Mouse (Mus musculus) CH12.LX (cell line): Measurements from ENCODE around the gene Arhgef26. TPM values are rescaled to one million over a fixed set of nuclear protein-coding genes. Genes with fewer than 3 reads are reported as not detected.

Experiments used
- DNase-seq: peaks from one replicate; pipeline ENCODE4 v3.0.0-alpha.2; 2013; ENCODE audit errors: extremely low read depth
- H3K27ac ChIP-seq: 2 replicates; pipeline ENCODE4 v1.5.1; 2012; ENCODE audit warnings: low read depth, mild to moderate bottlenecking, control low read depth, moderate library complexity; ENCODE audit not compliant: insufficient read depth
- H3K27me3 ChIP-seq: replicated peaks from 2 replicates; pipeline ENCODE3; 2012; ENCODE audit warnings: inconsistent platforms
- H3K36me3 ChIP-seq, 2 experiments: replicated peaks in 1 of 2; 2 replicates each; pipeline versions ENCODE3 to v1.6.1; 2012; ENCODE audit warnings: inconsistent platforms in 1 of 2, low read length in 1 of 2, mild to moderate bottlenecking in 1 of 2, mixed read lengths in 1 of 2, moderate library complexity in 1 of 2; ENCODE audit not compliant: control insufficient read depth in 1 of 2, insufficient read depth in 1 of 2
- H3K4me1 ChIP-seq, 2 experiments: 2 replicates each; pipeline ENCODE4 v1.6.1; 2012; ENCODE audit warnings: inconsistent platforms in 1 of 2, moderate library complexity in 1 of 2; ENCODE audit not compliant: insufficient read depth in 2 of 2, control insufficient read depth in 1 of 2
- H3K4me2 ChIP-seq: 2 replicates; pipeline ENCODE4 v1.6.1; 2012; ENCODE audit warnings: low read depth, mild to moderate bottlenecking, control low read depth; ENCODE audit not compliant: poor library complexity, insufficient read depth, severe bottlenecking
- H3K4me3 ChIP-seq, 3 experiments: fragments of 150-350 bp in 1 of 3; sonication (generic) in 1 of 3; replicated peaks in 1 of 3; 2 replicates each; pipeline versions ENCODE3 to v1.5.1; 2011 to 2012; ENCODE audit warnings: low read depth in 2 of 3, low read length in 2 of 3, mild to moderate bottlenecking in 2 of 3, moderate library complexity in 2 of 3, control low read depth in 1 of 3, improper control_type of control experiment in 1 of 3, inconsistent platforms in 1 of 3, mixed read lengths in 1 of 3; ENCODE audit not compliant: poor library complexity in 1 of 3
- H3K79me2 ChIP-seq: replicated peaks from 2 replicates; pipeline ENCODE4 v1.6.1; 2012; ENCODE audit warnings: mild to moderate bottlenecking, moderate library complexity; ENCODE audit not compliant: control insufficient read depth, poor library complexity, insufficient read depth, severe bottlenecking; ENCODE audit errors: extremely low read depth
- H3K9ac ChIP-seq: 2 replicates; pipeline ENCODE4 v1.6.1; 2012; ENCODE audit warnings: low read depth, mild to moderate bottlenecking, control low read depth, moderate library complexity; ENCODE audit not compliant: insufficient read depth
- H3K9me3 ChIP-seq: replicated peaks from 2 replicates; pipeline ENCODE3; 2012; ENCODE audit warnings: low read length, inconsistent platforms, mixed read lengths
- CHD1 ChIP-seq: IDR thresholded peaks from 2 replicates; pipeline ENCODE4 v1.6.1; 2012; ENCODE audit warnings: low read depth, low read length, improper control_type of control experiment, inconsistent platforms
- ELF1 ChIP-seq: IDR thresholded peaks from 2 replicates; pipeline ENCODE4 v1.6.1; 2014; ENCODE audit warnings: low read depth, mild to moderate bottlenecking, inconsistent platforms, low read length, improper control_type of control experiment
- ETS1 ChIP-seq: conservative IDR thresholded peaks from 2 replicates; pipeline ENCODE4 v1.6.1; 2012; ENCODE audit warnings: low read depth, mild to moderate bottlenecking, inconsistent platforms, low read length, improper control_type of control experiment, moderate library complexity
- HCFC1 ChIP-seq: IDR thresholded peaks from 2 replicates; pipeline ENCODE4 v1.6.1; 2012; ENCODE audit warnings: low read depth, mild to moderate bottlenecking, inconsistent platforms, low read length, improper control_type of control experiment
- MEF2A ChIP-seq: IDR thresholded peaks from 2 replicates; pipeline ENCODE4 v1.6.1; 2014; ENCODE audit warnings: low read depth, mild to moderate bottlenecking, inconsistent platforms, low read length, improper control_type of control experiment, borderline replicate concordance
- PAX5 ChIP-seq: IDR thresholded peaks from 2 replicates; pipeline ENCODE4 v1.6.1; 2012; ENCODE audit warnings: low read length, inconsistent platforms, mixed read lengths
- SMC3 ChIP-seq: IDR thresholded peaks from 2 replicates; pipeline ENCODE4 v1.6.1; 2011; ENCODE audit warnings: low read depth, low read length, improper control_type of control experiment
- TBP ChIP-seq: conservative IDR thresholded peaks from 2 replicates; pipeline ENCODE4 v1.6.1; 2011; ENCODE audit warnings: low read depth, low read length, improper control_type of control experiment
- TCF12 ChIP-seq: IDR thresholded peaks from 2 replicates; pipeline ENCODE4 v1.6.1; 2014; ENCODE audit warnings: low read depth, mild to moderate bottlenecking, inconsistent platforms, low read length, improper control_type of control experiment
- UBTF ChIP-seq: IDR thresholded peaks from 2 replicates; pipeline ENCODE4 v1.6.1; 2012; ENCODE audit warnings: low read depth, mild to moderate bottlenecking, inconsistent platforms, low read length, improper control_type of control experiment, moderate library complexity
- USF1 ChIP-seq: IDR thresholded peaks from 2 replicates; pipeline ENCODE4 v1.6.1; 2014; ENCODE audit warnings: low read depth, mild to moderate bottlenecking, inconsistent platforms, low read length, improper control_type of control experiment
- USF2 ChIP-seq: conservative IDR thresholded peaks from 2 replicates; pipeline ENCODE4 v1.6.1; 2011; ENCODE audit warnings: low read depth, low read length, improper control_type of control experiment
- ZC3H11A ChIP-seq: IDR thresholded peaks from 2 replicates; pipeline ENCODE4 v1.6.1; 2012; ENCODE audit warnings: low read depth, mild to moderate bottlenecking, inconsistent platforms, low read length, improper control_type of control experiment
- ZKSCAN1 ChIP-seq: IDR thresholded peaks from 2 replicates; pipeline ENCODE4 v1.6.1; 2012; ENCODE audit warnings: low read depth, inconsistent platforms, low read length, improper control_type of control experiment, borderline replicate concordance
- ZNF384 ChIP-seq: IDR thresholded peaks from 2 replicates; pipeline ENCODE4 v1.6.1; 2012; ENCODE audit warnings: low read depth, low read length, improper control_type of control experiment, inconsistent platforms
- dilution Hi-C: fragments of 300-500 bp; cut with MboI; formaldehyde crosslinking; loops from 2 replicates; pipeline ENCODE4 v1.14.3; 2020; ENCODE audit warnings: low sequenced_read_pairs; ENCODE audit not compliant: extremely low pct_unique_long_range_greater_than_20kb, extremely low pct_ligation_motif_present
- in situ Hi-C: fragments of 300-500 bp; cut with MboI; formaldehyde crosslinking; loops from 3 replicates; pipeline ENCODE4 v1.14.3; 2019; ENCODE audit warnings: low sequenced_read_pairs, low pct_ligation_motif_present, low pct_unique_long_range_greater_than_20kb, mixed read lengths
- polyA plus RNA-seq: library from polyadenylated mRNA; unstranded; fragments of >175 nt; gene quantifications from 2 replicates; pipeline ENCODE4 v1.2.1, GENCODE M21; 2012; ENCODE audit warnings: low read depth; ENCODE audit not compliant: insufficient read length
- total RNA-seq, 2 experiments: library from RNA; depleted of rRNA; stranded (reverse); fragments of 300-350 nt in 1 of 2; fragments of >200 nt in 1 of 2; gene quantifications; 2 replicates each; pipeline ENCODE4 v1.2.3; 2012 to 2014

Arhgef26 gene
- total and polyA plus RNA-seq, 3 experiments, result under 0.01 to 0.11 TPM; not detected in 1

DNA sequence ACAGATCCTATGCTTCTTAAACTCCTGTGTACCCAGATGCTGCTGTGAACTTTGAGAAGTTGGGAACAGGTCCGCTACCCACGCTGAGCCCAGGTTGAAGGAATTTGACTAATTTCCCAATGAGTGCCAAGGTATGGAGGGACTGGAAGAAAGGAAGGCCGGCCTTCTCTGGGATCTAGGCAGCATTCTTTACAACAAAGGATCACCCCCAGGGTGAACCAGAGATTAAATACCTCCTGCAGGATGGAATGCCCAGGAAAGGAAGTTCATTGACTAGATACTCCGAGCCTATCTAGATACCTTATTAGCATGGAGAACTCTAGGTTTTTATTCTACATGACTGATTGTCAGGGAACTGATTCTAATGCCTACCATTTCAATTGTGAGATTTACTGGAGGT, 114.8 kb downstream of the Arhgef26 start:
- Histone ChIP-seq H3K9me3 (no peaks in the 10 kb centered on the region), H3K4me1 (no peaks in the 10 kb centered on the region; a peak in 1 of 4 replicates), H3K79me2 (no peaks in the 10 kb centered on the region), H3K4me3 (no peak overlapping the region), H3K27ac (no peak overlapping the region), H3K4me2 (no peak overlapping the region), H3K36me3 (no peaks in the 10 kb centered on the region), H3K9ac (no peak overlapping the region), H3K27me3 (no peaks in the 10 kb centered on the region)
- dilution Hi-C loops (no loop called here), in situ Hi-C loops (no loop called here)
- no peak for TF ChIP-seq MEF2A
- no peak for TF ChIP-seq ZC3H11A
- no peak for TF ChIP-seq ETS1
- no peak for TF ChIP-seq PAX5
- no peak for TF ChIP-seq HCFC1
- no peak for TF ChIP-seq ZKSCAN1
- no peak for TF ChIP-seq ELF1
- TF ChIP-seq UBTF, result no peak
- no peak for TF ChIP-seq SMC3
- no peak for TF ChIP-seq USF2
- no peak for DNase-seq

DNA sequence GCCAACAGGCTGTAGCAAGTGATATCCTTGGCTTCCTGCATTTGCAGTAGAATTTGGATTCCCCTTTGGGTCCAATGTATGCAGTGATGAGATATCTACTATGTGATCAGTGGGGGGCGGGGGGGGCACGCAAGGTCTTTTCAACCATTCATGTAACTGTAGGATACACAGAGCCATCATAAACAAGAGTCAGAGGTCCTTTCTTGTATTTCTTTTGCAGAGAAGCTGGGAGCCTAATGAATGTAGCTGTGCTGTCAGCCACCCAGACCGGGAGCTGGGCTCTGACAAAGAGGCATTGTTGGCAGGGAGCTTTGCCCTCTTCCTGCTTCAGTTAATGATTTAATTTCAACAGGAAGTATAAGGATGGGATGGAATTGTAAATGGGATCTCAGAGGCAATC, 116.0 kb downstream of the Arhgef26 start:
- Histone ChIP-seq H3K79me2 (no peaks in the 10 kb centered on the region), H3K4me3 (no peak overlapping the region), H3K36me3 (peaks cover 0 to 1% of the 10 kb centered on the region in 2 experiments), H3K4me1 (no peaks in the 10 kb centered on the region), H3K9ac (no peak overlapping the region), H3K9me3 (no peaks in the 10 kb centered on the region), H3K27me3 (no peaks in the 10 kb centered on the region), H3K27ac (no peak overlapping the region), H3K4me2 (no peak overlapping the region)
- in situ Hi-C loops, result no loop called here
- dilution Hi-C loops, result no loop called here
- no peak for DNase-seq
- no peak for TF ChIP-seq USF2
- TF ChIP-seq ZC3H11A, result no peak
- no peak for TF ChIP-seq TBP
- no peak for TF ChIP-seq USF1

DNA sequence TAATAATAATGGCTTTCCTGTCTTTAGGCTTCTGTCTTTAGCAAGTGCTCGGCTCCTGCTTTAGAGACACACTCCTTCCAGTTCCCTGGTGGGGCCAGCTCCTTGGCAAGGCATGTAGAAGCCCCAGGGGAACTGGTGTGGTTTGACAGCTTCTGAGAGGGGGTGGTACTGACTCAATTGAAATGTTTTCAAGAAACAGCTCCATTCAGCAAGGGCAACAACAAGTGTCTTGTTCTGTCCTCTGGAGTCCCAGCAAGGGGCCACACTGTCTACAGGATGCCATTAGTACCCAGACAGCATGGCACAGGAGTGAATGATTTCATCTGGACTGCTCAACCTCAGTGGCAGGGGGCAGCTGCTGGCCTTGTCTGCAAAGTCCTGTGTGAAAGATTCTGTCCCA, 117.7 kb downstream of the Arhgef26 start:
- H3K79me2 ChIP-seq, result no peaks in the 10 kb centered on the region
- H3K27me3 ChIP-seq, result no peaks in the 10 kb centered on the region
- H3K27ac ChIP-seq, result no peak overlapping the region
- TF ChIP-seq ZNF384 (no peak), CHD1 (no peak), ETS1 (no peak), TCF12 (no peak)
- dilution Hi-C loops (no loop called here), in situ Hi-C loops (no loop called here)
- DNase-seq, result no peak
- no peak overlapping the region for H3K9ac ChIP-seq
- H3K9me3 ChIP-seq, result no peaks in the 10 kb centered on the region
- no peaks in the 10 kb centered on the region for H3K4me1 ChIP-seq
- no peak overlapping the region for H3K4me2 ChIP-seq
- no peak overlapping the region for H3K4me3 ChIP-seq
- peaks cover 2 to 19% of the 10 kb centered on the region in 2 experiments for H3K36me3 ChIP-seq
